Mouse (Mus musculus) heart, adult 2 months (tissue): ENCODE measurements around the gene Pard6a.

Experiments used
- CTCF ChIP-seq: fragments of 200-600 bp; IDR thresholded peaks from 2 replicates; pipeline ENCODE4 v1.8.1; 2022; ENCODE audit warnings: antibody characterized with exemption, mild to moderate bottlenecking, moderate library complexity
- EP300 ChIP-seq: fragments of 200-500 bp; IDR thresholded peaks from 2 replicates; pipeline ENCODE4 v1.6.1; 2011; ENCODE audit warnings: low read depth, low read length, control low read depth; ENCODE audit not compliant: insufficient read depth
- POLR2A ChIP-seq: fragments of 200-500 bp; IDR thresholded peaks from 2 replicates; pipeline ENCODE4 v1.6.1; 2011; ENCODE audit warnings: mild to moderate bottlenecking, low read depth, low read length, control low read depth; ENCODE audit not compliant: insufficient read depth

DNA sequence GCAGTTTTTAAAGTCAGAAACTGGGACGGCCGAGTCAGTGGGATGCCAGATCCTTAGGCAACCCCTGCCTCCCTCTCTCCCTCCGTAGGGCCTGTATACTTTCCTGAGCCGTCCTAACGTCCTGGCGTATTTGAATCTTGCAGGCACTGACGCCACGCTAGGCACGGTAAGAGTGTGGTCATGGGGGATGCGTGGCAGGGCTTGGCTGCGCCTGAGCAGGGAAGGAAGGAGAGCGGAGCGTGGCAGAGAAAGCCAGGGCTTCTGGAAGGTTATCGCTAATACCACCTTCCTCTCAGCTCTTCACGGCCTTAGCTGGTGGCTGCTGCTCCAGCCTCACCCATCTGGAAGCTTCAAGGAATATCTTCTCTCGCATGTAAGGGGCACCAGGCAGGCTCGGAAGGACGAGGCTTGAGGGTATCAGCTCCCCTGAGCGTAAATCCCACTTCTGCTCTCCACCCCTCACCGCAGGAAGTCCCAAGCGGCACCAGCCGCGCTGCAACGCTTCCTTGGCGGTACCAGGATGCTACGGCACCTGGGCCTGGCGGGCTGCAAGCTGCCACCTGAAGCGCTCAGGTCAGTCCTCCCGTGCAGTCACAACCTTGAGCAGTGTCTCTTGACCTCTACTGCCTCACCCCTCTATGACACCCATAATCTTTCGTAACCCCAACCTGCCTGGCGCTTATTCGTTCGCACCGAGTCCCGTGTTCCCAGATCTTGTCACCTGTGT, 11.5 kb upstream of the Pard6a start:
- TF ChIP-seq CTCF (no peak), POLR2A (no peak), EP300 (no peak)
